Mouse (Mus musculus) skeletal muscle tissue, adult 2 months (tissue): ENCODE results near the gene Crim1.
A peak's percentile ranks its signal among the peaks of the same experiment; 100 is the strongest.

Experiments used
- DNase-seq: peaks from one replicate; pipeline ENCODE4 v3.0.0-alpha.2; 2012; ENCODE audit warnings: low read depth, low spot score

Crim1 gene

GRCm38 (mm10) chr17:78199626-78200560 is at the start of gene Crim1:
Gene Crim1, plus strand, starts transcription at chr17:78200248.
- peak; percentile 81 for DNase-seq

GRCm38 (mm10) chr17:78151479-78152282 is 48.4 kb upstream of the Crim1 start:
- no peak for DNase-seq

- no peak for DNase-seq
Observed at GRCm38 (mm10) chr17:78163278-78163677, 36.8 kb upstream of the Crim1 start.

- DNase-seq, result no peak
Observed at GRCm38 (mm10) chr17:78163724-78164236, 36.3 kb upstream of the Crim1 start.

GRCm38 (mm10) chr17:78165855-78166254 is 34.2 kb upstream of the Crim1 start:
- DNase-seq, result no peak

- no peak for DNase-seq
Observed at GRCm38 (mm10) chr17:78166566-78166965, 33.5 kb upstream of the Crim1 start.

GRCm38 (mm10) chr17:78172371-78172770 is 27.7 kb upstream of the Crim1 start:
- DNase-seq, result no peak

- DNase-seq, result no peak
Observed at GRCm38 (mm10) chr17:78180766-78181165, 19.3 kb upstream of the Crim1 start.

GRCm38 (mm10) chr17:78196184-78196583 is 3.9 kb upstream of the Crim1 start:
- DNase-seq, result no peak

- no peak for DNase-seq
Observed at GRCm38 (mm10) chr17:78197111-78197510, 2.9 kb upstream of the Crim1 start.

- DNase-seq, result no peak
Observed at GRCm38 (mm10) chr17:78198140-78198539, 1.9 kb upstream of the Crim1 start.

GRCm38 (mm10) chr17:78198820-78199219 is 1.2 kb upstream of the Crim1 start:
- no peak for DNase-seq

- DNase-seq, result no peak
Observed at GRCm38 (mm10) chr17:78199231-78199625, 820 bp upstream of the Crim1 start.

GRCm38 (mm10) chr17:78200561-78201220 is 643 bp downstream of the Crim1 start:
- no peak for DNase-seq

- no peak for DNase-seq
Observed at GRCm38 (mm10) chr17:78201221-78202058, 1.4 kb downstream of the Crim1 start.

- DNase-seq, result no peak
Observed at GRCm38 (mm10) chr17:78202221-78202620, 2.2 kb downstream of the Crim1 start.

GRCm38 (mm10) chr17:78202756-78203155 is 2.7 kb downstream of the Crim1 start:
- DNase-seq, result no peak

GRCm38 (mm10) chr17:78203478-78203877 is 3.4 kb downstream of the Crim1 start:
- no peak for DNase-seq

- no peak for DNase-seq
Observed at GRCm38 (mm10) chr17:78206421-78206820, 6.4 kb downstream of the Crim1 start.

GRCm38 (mm10) chr17:78207246-78207645 is 7.2 kb downstream of the Crim1 start:
- DNase-seq, result no peak

- no peak for DNase-seq
Observed at GRCm38 (mm10) chr17:78208805-78209204, 8.8 kb downstream of the Crim1 start.
